Mouse (Mus musculus) myocyte (in vitro differentiated cells): ENCODE data around the gene H2-Ke6.
"Not testable (repeated sequence)": the region's sequence is repeated elsewhere in the genome, so short reads cannot be mapped to it uniquely, and the experiment has no call there.

ENCODE experiments used
- CEBPB ChIP-seq: IDR thresholded peaks from 2 replicates; pipeline ENCODE4 v1.6.1; 2011; ENCODE audit warnings: mild to moderate bottlenecking, moderate library complexity; ENCODE audit not compliant: poor library complexity, insufficient read depth, severe bottlenecking
- E2F4 ChIP-seq: IDR thresholded peaks from one replicate; pipeline ENCODE4 v1.6.1; 2011; ENCODE audit warnings: mild to moderate bottlenecking, control low read depth, moderate library complexity; ENCODE audit not compliant: insufficient read depth
- MAX ChIP-seq: IDR thresholded peaks from one replicate; pipeline ENCODE4 v1.6.1; 2011; ENCODE audit warnings: low read depth, mild to moderate bottlenecking, control low read depth
- MYOD1 ChIP-seq, 3 experiments: IDR thresholded peaks; one replicate each; pipeline ENCODE4 v1.6.1; 2011; ENCODE audit warnings: control low read depth in 2 of 3, low read depth in 2 of 3, mild to moderate bottlenecking in 2 of 3, moderate library complexity in 1 of 3; ENCODE audit not compliant: insufficient read length in 2 of 3, control insufficient read depth in 1 of 3
- MYOG ChIP-seq, 3 experiments: IDR thresholded peaks; one replicate each; pipeline ENCODE4 v1.6.1; 2011; ENCODE audit warnings: control low read depth in 2 of 3, low read depth in 2 of 3, mild to moderate bottlenecking in 2 of 3; ENCODE audit not compliant: insufficient read length in 2 of 3, control insufficient read depth in 1 of 3, insufficient read depth in 1 of 3
- POLR2A ChIP-seq: IDR thresholded peaks from one replicate; pipeline ENCODE4 v1.6.1; 2011; ENCODE audit warnings: low read depth, mild to moderate bottlenecking, control low read depth, moderate library complexity; ENCODE audit not compliant: insufficient read length
- POLR2AphosphoS2 ChIP-seq: IDR thresholded peaks from one replicate; pipeline ENCODE4 v1.6.1; 2011; ENCODE audit warnings: low read depth, control low read depth; ENCODE audit not compliant: insufficient read length
- REST ChIP-seq: IDR thresholded peaks from one replicate; pipeline ENCODE4 v1.6.1; 2011; ENCODE audit warnings: mild to moderate bottlenecking, control low read depth, moderate library complexity; ENCODE audit not compliant: insufficient read depth, insufficient read length
- SRF ChIP-seq: IDR thresholded peaks from one replicate; pipeline ENCODE4 v1.6.1; 2011; ENCODE audit warnings: low read depth; ENCODE audit not compliant: control insufficient read depth, insufficient read length
- TCF12 ChIP-seq: IDR thresholded peaks from one replicate; pipeline ENCODE4 v1.6.1; 2011; ENCODE audit warnings: mild to moderate bottlenecking, control low read depth; ENCODE audit not compliant: poor library complexity, insufficient read depth, severe bottlenecking
- TCF3 ChIP-seq: IDR thresholded peaks from one replicate; pipeline ENCODE4 v1.6.1; 2011; ENCODE audit warnings: low read depth, control low read depth; ENCODE audit not compliant: insufficient read length
- USF1 ChIP-seq: IDR thresholded peaks from one replicate; pipeline ENCODE4 v1.6.1; 2011; ENCODE audit warnings: low read depth, mild to moderate bottlenecking, control low read depth, moderate library complexity

- TF ChIP-seq POLR2A; E2F4; TCF12; REST; POLR2AphosphoS2; SRF; MYOG (IDR thresholded peaks at IDR 0.05; ENCODE audit: control insufficient read depth in 1 of 3, insufficient read depth in 1 of 3, insufficient read length in 2 of 3, low read depth in 2 of 3); USF1; MYOD1 (IDR thresholded peaks at IDR 0.05; ENCODE audit: control insufficient read depth in 1 of 3, insufficient read length in 2 of 3, low read depth in 2 of 3); MAX; TCF3; CEBPB: not testable (repeated sequence)
These were observed 27.1 kb downstream of the H2-Ke6 start for GRCm38 (mm10) chr17:34000796-34001195.
